Mouse (Mus musculus) heart, postnatal 0 days (tissue): ENCODE measurements around the gene B3gat3.

Experiments
- CTCF ChIP-seq: IDR thresholded peaks from 2 replicates; pipeline ENCODE4 v1.5.1; 2016; ENCODE audit warnings: antibody characterized with exemption, control low read depth, low read depth
- EP300 ChIP-seq: IDR thresholded peaks from 2 replicates; pipeline ENCODE4 v1.6.1; 2016; ENCODE audit warnings: antibody characterized with exemption, low read depth

DNA sequence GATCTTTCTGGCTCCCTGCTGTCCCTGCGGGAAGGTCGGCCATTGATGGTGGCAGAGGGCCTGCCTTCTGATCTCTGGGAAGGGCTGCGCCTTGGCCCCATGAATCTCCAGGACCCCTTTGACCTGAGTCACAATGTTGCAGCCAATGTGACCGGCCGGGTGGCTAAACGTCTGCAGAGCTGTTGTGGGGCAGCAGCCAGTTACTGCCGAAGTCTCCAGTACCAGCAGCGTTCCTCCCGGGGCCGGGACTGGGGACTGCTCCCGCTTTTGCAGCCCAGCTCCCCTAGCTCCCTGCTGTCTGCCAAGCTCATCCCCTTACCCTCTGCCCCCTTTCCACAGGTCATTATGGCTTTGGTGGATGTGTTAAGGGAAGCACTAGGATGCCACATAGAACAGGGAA, 44.9 kb downstream of the B3gat3 start:
- no peak for TF ChIP-seq CTCF
- TF ChIP-seq EP300: no peak
